Mouse (Mus musculus): ENCODE data around the gene Izumo1. TPM values are rescaled to one million over a fixed set of nuclear protein-coding genes. Genes with fewer than 3 reads are reported as not detected.

The Izumo1 gene
- polyA plus RNA-seq, 1 experiment from 2014 or later, result 0.19 TPM

GRCm38 (mm10) chr7:45625481-45625880 is 3.9 kb downstream of the Izumo1 start:
- Histone ChIP-seq H3K27ac (ENCODE audit: low read length) (no peak overlapping the region), H3K9me3 (ENCODE audit: low read length) (no peaks in the 10 kb centered on the region), H3K36me3 (ENCODE audit: insufficient read depth, low read length) (no peaks in the 10 kb centered on the region), H3K27me3 (replicated peaks; ENCODE audit: insufficient read depth, low read length) (no peaks in the 10 kb centered on the region), H3K9ac (replicated peaks; ENCODE audit: low read depth) (no peak overlapping the region), H3K4me3 (ENCODE audit: low read depth, low read length) (no peak overlapping the region), H3K4me2 (replicated peaks; ENCODE audit: low read depth, low read length) (no peak overlapping the region), H3K4me1 (ENCODE audit: insufficient read depth, low read depth, low read length) (no peaks in the 10 kb centered on the region)
- DNase-seq (ENCODE audit: low spot score) (no peak), ATAC-seq (no peak)
- TF ChIP-seq EP300 (IDR thresholded peaks at IDR 0.05) (no peak), CTCF (IDR thresholded peaks at IDR 0.05) (no peak)
- WGBS, result 82% methylated on average over 8 of the region's 8 CpGs

GRCm38 (mm10) chr7:45626571-45627076 is 5.0 kb downstream of the Izumo1 start:
- H3K9me3 ChIP-seq (ENCODE audit: low read length), result no peaks in the 10 kb centered on the region
- no peaks in the 10 kb centered on the region for H3K36me3 ChIP-seq (ENCODE audit: insufficient read depth, low read length)
- ATAC-seq (peak; percentile 11; the same call in 1 of the 2 replicates), DNase-seq (ENCODE audit: low spot score) (no peak)
- 67% methylated on average over 7 of the region's 7 CpGs for WGBS
- H3K4me1 ChIP-seq (ENCODE audit: insufficient read depth, low read depth, low read length), result no peaks in the 10 kb centered on the region
- no peak overlapping the region for H3K4me3 ChIP-seq (ENCODE audit: low read depth, low read length)
- H3K4me2 ChIP-seq (replicated peaks; ENCODE audit: low read depth, low read length), result no peak overlapping the region; the same call in 1 of the 2 replicates
- TF ChIP-seq EP300 (IDR thresholded peaks at IDR 0.05), result no peak
- no peak for TF ChIP-seq CTCF (IDR thresholded peaks at IDR 0.05)
- H3K27ac ChIP-seq (ENCODE audit: low read length), result peak overlapping the region; percentile 90
- H3K9ac ChIP-seq (replicated peaks; ENCODE audit: low read depth), result no peak overlapping the region
- H3K27me3 ChIP-seq (replicated peaks; ENCODE audit: insufficient read depth, low read length), result no peaks in the 10 kb centered on the region

- Histone ChIP-seq H3K9ac (replicated peaks; ENCODE audit: low read depth) (peak within 1 kb of the TSS; percentile 66), H3K27me3 (replicated peaks; ENCODE audit: insufficient read depth, low read length) (no peaks in the 10 kb centered on the region), H3K4me3 (ENCODE audit: low read depth, low read length) (peak within 1 kb of the TSS; percentile 58), H3K9me3 (ENCODE audit: low read length) (no peaks in the 10 kb centered on the region), H3K36me3 (ENCODE audit: insufficient read depth, low read length) (no peaks in the 10 kb centered on the region), H3K27ac (ENCODE audit: low read length) (peak within 1 kb of the TSS; percentile 90), H3K4me2 (replicated peaks; ENCODE audit: low read depth, low read length) (peak within 1 kb of the TSS; percentile 89), H3K4me1 (ENCODE audit: insufficient read depth, low read depth, low read length) (peaks cover 3% of the 10 kb centered on the region; the same call in 1 of the 2 replicates)
- DNase-seq (ENCODE audit: low spot score) (peak; percentile 83), ATAC-seq (peak; percentile 74)
- 64% methylated on average over 9 of the region's 9 CpGs for WGBS
- TF ChIP-seq EP300 (IDR thresholded peaks at IDR 0.05) (peak; percentile 59), CTCF (IDR thresholded peaks at IDR 0.05) (no peak)
Measured at GRCm38 (mm10) chr7:45627261-45627660, 5.7 kb downstream of the Izumo1 start, which contains the start of gene Rasip1. Rasip1 (plus strand) TSS chr7:45627488.

GRCm38 (mm10) chr7:45628364-45629294 is 7.0 kb downstream of the Izumo1 start:
- peak; percentile 88 for TF ChIP-seq CTCF (IDR thresholded peaks at IDR 0.05)
- TF ChIP-seq EP300 (IDR thresholded peaks at IDR 0.05), result no peak
- Histone ChIP-seq H3K27me3 (replicated peaks; ENCODE audit: insufficient read depth, low read length) (no peaks in the 10 kb centered on the region), H3K9ac (replicated peaks; ENCODE audit: low read depth) (peak overlapping the region; percentile 66), H3K27ac (ENCODE audit: low read length) (peak overlapping the region; percentile 90), H3K4me3 (ENCODE audit: low read depth, low read length) (peak overlapping the region; percentile 58), H3K4me2 (replicated peaks; ENCODE audit: low read depth, low read length) (peak overlapping the region; percentile 89), H3K36me3 (ENCODE audit: insufficient read depth, low read length) (0 out of 2 replicates have a peak, but pooled peaks cover 4% of the 10 kb centered on the region), H3K9me3 (ENCODE audit: low read length) (no peaks in the 10 kb centered on the region), H3K4me1 (ENCODE audit: insufficient read depth, low read depth, low read length) (peaks cover 8% of the 10 kb centered on the region; the same call in 1 of the 2 replicates)
- ATAC-seq, result peak; percentile 85
- DNase-seq (ENCODE audit: low spot score), result peak; percentile 94
- WGBS, result 2% methylated on average over 87 of the region's 105 CpGs

GRCm38 (mm10) chr7:45630064-45630907 is 8.7 kb downstream of the Izumo1 start:
- H3K4me2 ChIP-seq (replicated peaks; ENCODE audit: low read depth, low read length), result peak overlapping the region; percentile 89
- DNase-seq (ENCODE audit: low spot score), result peak; percentile 42
- 0 out of 2 replicates have a peak, but pooled peaks have one; percentile 2 for ATAC-seq
- no peak overlapping the region for H3K4me3 ChIP-seq (ENCODE audit: low read depth, low read length)
- TF ChIP-seq CTCF (IDR thresholded peaks at IDR 0.05) (no peak), EP300 (IDR thresholded peaks at IDR 0.05) (peak; percentile 24; the same call in 1 of the 2 replicates)
- no peak overlapping the region for H3K27ac ChIP-seq (ENCODE audit: low read length)
- no peak overlapping the region for H3K9ac ChIP-seq (replicated peaks; ENCODE audit: low read depth)
- 71% methylated on average over 23 of the region's 23 CpGs for WGBS
- no peaks in the 10 kb centered on the region for H3K27me3 ChIP-seq (replicated peaks; ENCODE audit: insufficient read depth, low read length)
- H3K36me3 ChIP-seq (ENCODE audit: insufficient read depth, low read length), result 0 out of 2 replicates have a peak, but pooled peaks cover 5% of the 10 kb centered on the region
- peaks cover 8% of the 10 kb centered on the region; the same call in 1 of the 2 replicates for H3K4me1 ChIP-seq (ENCODE audit: insufficient read depth, low read depth, low read length)
- H3K9me3 ChIP-seq (ENCODE audit: low read length), result no peaks in the 10 kb centered on the region

All from lung, postnatal 0 days (tissue).